Mouse (Mus musculus) MN1 (cell line): ENCODE results near the gene Olfr885.

Source experiments
- DNase-seq: peaks from one replicate; pipeline ENCODE4 v3.0.0-alpha.2; 2016; ENCODE audit warnings: low spot score

The Olfr885 gene

DNA sequence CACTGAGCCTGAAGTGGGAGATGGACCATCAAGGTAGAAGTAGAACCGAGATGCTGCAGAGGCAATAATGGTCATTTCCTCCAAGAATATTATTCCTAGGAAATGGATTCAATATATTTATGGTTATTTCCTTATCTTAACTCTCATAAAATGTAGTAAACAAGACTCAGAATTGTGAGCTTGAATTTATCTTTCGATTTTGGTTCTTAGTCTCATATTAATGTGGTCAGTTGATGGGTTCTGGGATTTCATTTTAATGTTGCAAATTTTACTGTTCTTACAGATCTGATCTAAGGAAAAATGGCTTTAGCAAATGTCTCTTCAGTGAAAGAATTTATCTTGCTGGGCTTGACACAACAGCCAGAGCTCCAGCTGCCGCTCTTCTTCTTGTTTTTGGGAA, at the start of gene Olfr885:
Gene Olfr885 (plus strand): TSS at position 301 of the 400 bp plus-strand sequence.
- no peak for DNase-seq

DNA sequence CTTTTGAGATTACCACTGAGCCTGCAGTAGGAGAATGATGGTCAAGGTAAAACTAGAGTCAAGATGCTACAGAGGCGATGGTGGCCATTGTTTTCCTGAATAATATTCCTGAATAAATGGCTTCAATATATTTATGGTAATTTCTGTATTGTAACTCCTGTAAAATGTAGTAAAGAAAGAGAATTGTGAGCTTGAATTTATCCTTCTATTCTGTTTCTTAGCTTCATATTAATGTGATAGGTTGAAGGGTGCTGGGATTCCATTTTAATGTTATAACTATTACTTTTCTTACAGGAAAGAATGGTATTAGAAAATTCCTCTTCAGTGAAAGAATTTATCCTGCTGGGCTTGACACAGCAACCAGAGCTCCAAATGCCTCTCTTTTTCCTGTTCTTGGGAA, 35.6 kb upstream of the Olfr885 start, which contains the start of gene Olfr883:
Gene Olfr883 (plus strand): TSS at position 301 of the 400 bp plus-strand sequence.
- no peak for DNase-seq

DNA sequence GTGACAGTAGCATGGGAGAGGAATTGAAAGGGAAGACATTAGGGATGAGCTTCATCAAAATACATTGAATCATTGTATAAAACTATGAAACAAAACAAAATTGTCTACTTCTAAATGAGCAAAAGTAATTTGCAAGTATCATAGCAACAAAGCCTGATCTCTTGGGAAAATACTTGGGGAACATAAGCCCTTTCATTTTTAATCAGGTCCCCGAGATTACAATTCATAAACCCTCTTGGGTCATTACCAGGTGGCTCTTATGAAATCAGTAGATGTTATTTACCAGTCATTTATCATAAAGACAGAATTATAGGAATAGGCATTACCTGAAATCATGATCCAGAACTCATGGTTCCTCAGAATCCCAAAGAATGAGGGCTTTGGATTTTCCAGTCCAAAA, 14.9 kb upstream of the Olfr885 start, which contains the start of gene Olfr884:
Gene Olfr884 (plus strand): TSS at position 301 of the 400 bp plus-strand sequence.
- DNase-seq: no peak

DNA sequence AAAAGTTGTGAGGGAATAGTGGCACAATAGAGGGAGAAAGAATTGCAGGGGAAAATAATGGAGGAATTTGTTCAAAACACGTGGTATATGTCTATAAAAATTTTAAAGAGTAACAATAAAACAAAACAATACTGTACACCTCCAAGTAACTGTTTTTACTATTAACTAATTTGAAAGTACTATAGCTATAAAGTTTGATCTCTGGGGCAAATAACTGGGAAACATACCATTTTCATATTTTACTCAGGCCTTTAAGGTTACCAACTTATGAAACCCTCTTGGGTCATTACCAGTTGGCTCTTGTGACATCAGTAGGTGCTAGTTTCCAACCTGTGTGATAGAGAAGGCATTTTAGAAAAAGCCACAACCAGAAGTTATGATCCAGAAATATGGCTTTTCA, 22.6 kb downstream of the Olfr885 start, which contains the start of gene Olfr887:
Gene Olfr887 (plus strand): TSS at position 301 of the 400 bp plus-strand sequence.
- DNase-seq: no peak

DNA sequence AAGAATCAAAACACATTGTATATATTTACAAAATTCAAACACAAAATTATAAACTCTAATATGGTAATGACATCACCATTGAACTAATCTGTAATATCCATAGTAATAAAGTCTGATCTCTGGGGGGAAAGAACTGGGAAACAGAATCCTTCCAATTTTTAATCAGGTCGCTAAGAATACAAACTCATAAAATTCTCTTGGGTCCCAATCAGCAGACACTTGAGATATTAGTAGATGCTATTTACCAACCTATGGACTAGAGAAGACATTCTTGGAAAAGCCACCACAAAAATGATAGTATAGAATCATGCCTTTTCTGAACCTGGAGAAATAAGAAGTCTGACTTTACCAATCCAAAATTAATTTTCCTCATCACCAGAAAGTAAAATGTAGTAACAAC, 46.7 kb downstream of the Olfr885 start, which contains the start of gene Olfr888:
Gene Olfr888 (plus strand): TSS at position 301 of the 400 bp plus-strand sequence.
- no peak for DNase-seq
